Mouse (Mus musculus) telencephalon, adult 2 months (tissue): ENCODE data around the gene Zfp541.

Source experiments
- DNase-seq: peaks from one replicate; pipeline ENCODE4 v3.0.0-alpha.2; 2011; ENCODE audit warnings: low read depth, low spot score

Zfp541 gene

GRCm38 (mm10) chr7:16080581-16080980, 19.0 kb downstream of the Zfp541 start:
- no peak for DNase-seq

- no peak for DNase-seq
These were observed 21.7 kb downstream of the Zfp541 start for GRCm38 (mm10) chr7:16083361-16083760.

- DNase-seq: no peak
These were observed 26.0 kb downstream of the Zfp541 start for GRCm38 (mm10) chr7:16087587-16087986.

- DNase-seq: no peak
These were observed 33.0 kb downstream of the Zfp541 start for GRCm38 (mm10) chr7:16094592-16094991.

GRCm38 (mm10) chr7:16098021-16099017, 36.7 kb downstream of the Zfp541 start, which contains the start of gene Napa:
TSS of gene Napa (plus strand) at chr7:16098458.
- peak; percentile 100 for DNase-seq

GRCm38 (mm10) chr7:16099901-16100300, 38.3 kb downstream of the Zfp541 start:
- no peak for DNase-seq

GRCm38 (mm10) chr7:16101081-16101480, 39.5 kb downstream of the Zfp541 start:
- DNase-seq: no peak

- DNase-seq: no peak
These were observed 40.3 kb downstream of the Zfp541 start for GRCm38 (mm10) chr7:16101726-16102475.

GRCm38 (mm10) chr7:16102686-16103226, 41.1 kb downstream of the Zfp541 start:
- no peak for DNase-seq

GRCm38 (mm10) chr7:16103760-16104159, 42.1 kb downstream of the Zfp541 start:
- peak; percentile 90 for DNase-seq

- DNase-seq: no peak
These were observed 43.2 kb downstream of the Zfp541 start for GRCm38 (mm10) chr7:16104611-16105388.

GRCm38 (mm10) chr7:16108886-16109542, 47.4 kb downstream of the Zfp541 start:
- DNase-seq: no peak

- DNase-seq: no peak
These were observed 48.5 kb downstream of the Zfp541 start for GRCm38 (mm10) chr7:16110158-16110557.

GRCm38 (mm10) chr7:16111284-16112090, 49.9 kb downstream of the Zfp541 start:
- no peak for DNase-seq

GRCm38 (mm10) chr7:16116418-16116817, 54.8 kb downstream of the Zfp541 start:
- DNase-seq: no peak

GRCm38 (mm10) chr7:16117100-16117499, 55.5 kb downstream of the Zfp541 start:
- DNase-seq: no peak

GRCm38 (mm10) chr7:16119569-16120261, 58.1 kb downstream of the Zfp541 start, which contains the start of gene Kptn:
TSS of gene Kptn (plus strand) at chr7:16119895.
- DNase-seq: peak; percentile 93

- no peak for DNase-seq
These were observed 58.6 kb downstream of the Zfp541 start for GRCm38 (mm10) chr7:16120262-16120600.

GRCm38 (mm10) chr7:16125829-16126228, 64.2 kb downstream of the Zfp541 start:
- DNase-seq: no peak
